Mouse (Mus musculus) A20 (cell line): ENCODE data around the gene E130308A19Rik.

Source experiments
- DNase-seq: peaks from one replicate; pipeline ENCODE4 v3.0.0-alpha.2; 2011; ENCODE audit warnings: low read depth, low spot score

Gene E130308A19Rik

GRCm38 (mm10) chr4:59639163-59639562, 13.2 kb downstream of the E130308A19Rik start:
- no peak for DNase-seq

- no peak for DNase-seq
Measured at GRCm38 (mm10) chr4:59640720-59641119, 14.7 kb downstream of the E130308A19Rik start.

GRCm38 (mm10) chr4:59642039-59642438, 16.0 kb downstream of the E130308A19Rik start:
- DNase-seq, result no peak

- no peak for DNase-seq
Measured at GRCm38 (mm10) chr4:59642657-59643056, 16.6 kb downstream of the E130308A19Rik start.

GRCm38 (mm10) chr4:59644431-59644830, 18.4 kb downstream of the E130308A19Rik start:
- DNase-seq, result no peak

GRCm38 (mm10) chr4:59644992-59645391, 19.0 kb downstream of the E130308A19Rik start:
- DNase-seq, result no peak

- no peak for DNase-seq
Measured at GRCm38 (mm10) chr4:59645610-59646009, 19.6 kb downstream of the E130308A19Rik start.

- DNase-seq, result no peak
Measured at GRCm38 (mm10) chr4:59646020-59646696, 20.1 kb downstream of the E130308A19Rik start.

GRCm38 (mm10) chr4:59649119-59649518, 23.1 kb downstream of the E130308A19Rik start:
- no peak for DNase-seq

- DNase-seq, result no peak
Measured at GRCm38 (mm10) chr4:59652166-59652681, 26.2 kb downstream of the E130308A19Rik start.

GRCm38 (mm10) chr4:59656061-59656642, 30.1 kb downstream of the E130308A19Rik start:
- no peak for DNase-seq

GRCm38 (mm10) chr4:59662163-59662562, 36.2 kb downstream of the E130308A19Rik start:
- no peak for DNase-seq

- DNase-seq, result no peak
Measured at GRCm38 (mm10) chr4:59663451-59663850, 37.4 kb downstream of the E130308A19Rik start.

GRCm38 (mm10) chr4:59666550-59667317, 40.7 kb downstream of the E130308A19Rik start:
- DNase-seq, result no peak

GRCm38 (mm10) chr4:59668050-59668449, 42.0 kb downstream of the E130308A19Rik start:
- DNase-seq, result no peak

GRCm38 (mm10) chr4:59669131-59669530, 43.1 kb downstream of the E130308A19Rik start:
- no peak for DNase-seq

- no peak for DNase-seq
Measured at GRCm38 (mm10) chr4:59670015-59670414, 44.0 kb downstream of the E130308A19Rik start.

- no peak for DNase-seq
Measured at GRCm38 (mm10) chr4:59673423-59674117, 47.6 kb downstream of the E130308A19Rik start.

GRCm38 (mm10) chr4:59674929-59675679, 49.1 kb downstream of the E130308A19Rik start:
- peak; percentile 6 for DNase-seq

- peak; percentile 38 for DNase-seq
Measured at GRCm38 (mm10) chr4:59675699-59676098, 49.7 kb downstream of the E130308A19Rik start.

GRCm38 (mm10) chr4:59681383-59681782, 55.4 kb downstream of the E130308A19Rik start:
- DNase-seq, result no peak
